Mouse (Mus musculus): ENCODE results near the gene Nucb1.

Nucb1 gene

GRCm38 (mm10) chr7:45461781-45462180, 48.4 kb downstream of the Nucb1 start:
- DNase-seq (ENCODE audit: low spot score): no peak

- DNase-seq (ENCODE audit: low spot score): no peak
Measured at GRCm38 (mm10) chr7:45461326-45461725, 48.9 kb downstream of the Nucb1 start.

GRCm38 (mm10) chr7:45460860-45461314, 49.3 kb downstream of the Nucb1 start:
- peak; percentile 70 for DNase-seq (ENCODE audit: low spot score)

- DNase-seq (ENCODE audit: low spot score): no peak
Measured at GRCm38 (mm10) chr7:45460377-45460776, 49.8 kb downstream of the Nucb1 start.

GRCm38 (mm10) chr7:45459564-45460140, 50.6 kb downstream of the Nucb1 start, which contains the start of gene Ftl1:
Gene Ftl1 (minus strand): TSS chr7:45459884.
- DNase-seq (ENCODE audit: low spot score): peak; percentile 81

- DNase-seq (ENCODE audit: low spot score): peak; percentile 69
Measured at GRCm38 (mm10) chr7:45458748-45459563, 51.2 kb downstream of the Nucb1 start.

GRCm38 (mm10) chr7:45457204-45458060, 52.8 kb downstream of the Nucb1 start:
- DNase-seq (ENCODE audit: low spot score): no peak

GRCm38 (mm10) chr7:45456721-45457203, 53.4 kb downstream of the Nucb1 start:
- DNase-seq (ENCODE audit: low spot score): no peak

GRCm38 (mm10) chr7:45455932-45456696, 54.1 kb downstream of the Nucb1 start:
- DNase-seq (ENCODE audit: low spot score): no peak

GRCm38 (mm10) chr7:45454971-45455370, 55.2 kb downstream of the Nucb1 start:
- no peak for DNase-seq (ENCODE audit: low spot score)

- DNase-seq (ENCODE audit: low spot score): peak; percentile 82
Measured at GRCm38 (mm10) chr7:45451344-45451982, 58.7 kb downstream of the Nucb1 start.

- no peak for DNase-seq (ENCODE audit: low spot score)
Measured at GRCm38 (mm10) chr7:45449974-45450373, 60.2 kb downstream of the Nucb1 start.

- no peak for DNase-seq (ENCODE audit: low spot score)
Measured at GRCm38 (mm10) chr7:45447325-45447990, 62.7 kb downstream of the Nucb1 start.

GRCm38 (mm10) chr7:45446589-45446988, 63.6 kb downstream of the Nucb1 start:
- DNase-seq (ENCODE audit: low spot score): no peak

- DNase-seq (ENCODE audit: low spot score): no peak
Measured at GRCm38 (mm10) chr7:45443526-45444420, 66.4 kb downstream of the Nucb1 start.
